Mouse (Mus musculus) heart, postnatal 0 days (tissue): ENCODE measurements around the gene Sars2. TPM values are rescaled to one million over a fixed set of nuclear protein-coding genes. Genes with fewer than 3 reads are reported as not detected.
A peak's percentile ranks its signal among the peaks of the same experiment; 100 is the strongest.

Source experiments
- ATAC-seq: fragments of 200-750 bp; cut with Nextera tagmentation; 2 replicates; pipeline ENCODE4 v1.8.0; 2017; ENCODE audit warnings: low read depth, moderate number of reproducible peaks, moderate library complexity; ENCODE audit not compliant: insufficient read depth
- DNase-seq: peaks from one replicate; pipeline ENCODE4 v3.0.0-alpha.2; 2016; ENCODE audit warnings: low spot score
- H3K27ac ChIP-seq: fragments of 300-500 bp; sonication (generic); 2 replicates; pipeline ENCODE4 v1.5.1; 2014; ENCODE audit warnings: low read depth, mild to moderate bottlenecking
- H3K27me3 ChIP-seq: fragments of 300-500 bp; sonication (generic); 2 replicates; pipeline ENCODE4 v1.6.1; 2014; ENCODE audit warnings: low read length, mixed read lengths; ENCODE audit not compliant: control insufficient read depth, insufficient read depth
- H3K36me3 ChIP-seq: fragments of 300-500 bp; sonication (generic); replicated peaks from 2 replicates; pipeline ENCODE4 v1.6.1; 2014; ENCODE audit warnings: low read length, mixed read lengths; ENCODE audit not compliant: control insufficient read depth, insufficient read depth
- H3K4me1 ChIP-seq: fragments of 300-500 bp; sonication (generic); 2 replicates; pipeline ENCODE4 v1.6.1; 2014; ENCODE audit warnings: antibody characterized with exemption; ENCODE audit not compliant: control insufficient read depth, insufficient read depth
- H3K4me2 ChIP-seq: fragments of 300-500 bp; sonication (generic); 2 replicates; pipeline ENCODE4 v1.6.1; 2014; ENCODE audit warnings: low read depth, mild to moderate bottlenecking, low read length, moderate library complexity
- H3K4me3 ChIP-seq: fragments of 300-500 bp; sonication (generic); 2 replicates; pipeline ENCODE4 v1.5.1; 2014; ENCODE audit warnings: low read depth, low read length
- H3K9ac ChIP-seq: fragments of 300-500 bp; sonication (generic); replicated peaks from 2 replicates; pipeline ENCODE4 v1.6.1; 2014; ENCODE audit warnings: low read depth, low read length, mixed read lengths
- H3K9me3 ChIP-seq: fragments of 300-500 bp; sonication (generic); replicated peaks from 2 replicates; pipeline ENCODE4 v1.6.1; 2016; ENCODE audit warnings: low read length; ENCODE audit not compliant: control insufficient read depth
- CTCF ChIP-seq: IDR thresholded peaks from 2 replicates; pipeline ENCODE4 v1.5.1; 2016; ENCODE audit warnings: antibody characterized with exemption, control low read depth, low read depth
- EP300 ChIP-seq: IDR thresholded peaks from 2 replicates; pipeline ENCODE4 v1.6.1; 2016; ENCODE audit warnings: antibody characterized with exemption, low read depth
- WGBS: fragments of 180-500 bp; shearing (Covaris S2); extraction: QIAGEN DNeasy Blood & Tissue Kit; methylation state at CpG from one replicate; pipeline ENCODE4 v1.1.7; 2014; 5-methylcytosine and 5-hydroxymethylcytosine counted together
- polyA plus RNA-seq: library from polyadenylated mRNA; unstranded; fragments of >200 nt; fragmentation: Nextera tagmentation; extraction: Ambion mirVana; gene quantifications from 2 replicates; pipeline ENCODE4 v1.2.1, GENCODE M21; 2015
- total RNA-seq: library from RNA; depleted of rRNA; stranded (reverse); fragments of >200 nt; gene quantifications from 2 replicates; pipeline ENCODE4 v1.2.3, GENCODE M21; 2014; ENCODE audit warnings: low replicate concordance

Gene Sars2
- total and polyA plus RNA-seq, 2 experiments from 2014 or later, result 17.0 to 22.6 TPM

GRCm38 (mm10) chr7:28794496-28794895, 52.7 kb downstream of the Sars2 start:
- no peak for DNase-seq
- WGBS, result 74% methylated on average over 3 of the region's 3 CpGs
- H3K4me3 ChIP-seq, result no peak overlapping the region
- H3K27me3 ChIP-seq, result no peaks in the 10 kb centered on the region
- H3K36me3 ChIP-seq, result no peaks in the 10 kb centered on the region
- ATAC-seq, result no peak
- no peak for TF ChIP-seq EP300
- no peak for TF ChIP-seq CTCF
- no peaks in the 10 kb centered on the region for H3K9me3 ChIP-seq
- peaks cover 3% of the 10 kb centered on the region; the same call in 1 of the 2 replicates for H3K4me1 ChIP-seq
- no peak overlapping the region for H3K9ac ChIP-seq
- no peak overlapping the region for H3K27ac ChIP-seq
- H3K4me2 ChIP-seq, result no peak overlapping the region

GRCm38 (mm10) chr7:28795832-28796231, 54.0 kb downstream of the Sars2 start:
- peaks cover 3% of the 10 kb centered on the region; the same call in 1 of the 2 replicates for H3K4me1 ChIP-seq
- H3K27me3 ChIP-seq, result no peaks in the 10 kb centered on the region
- peak overlapping the region; percentile 26 for H3K4me3 ChIP-seq
- DNase-seq (no peak), ATAC-seq (no peak)
- H3K9me3 ChIP-seq, result no peaks in the 10 kb centered on the region
- 59% methylated on average over 15 of the region's 15 CpGs for WGBS
- H3K4me2 ChIP-seq, result peak overlapping the region; percentile 58
- peak overlapping the region; percentile 76 for H3K27ac ChIP-seq
- TF ChIP-seq CTCF (no peak), EP300 (0 out of 2 replicates have a peak, but pooled peaks have one; percentile 46)
- no peaks in the 10 kb centered on the region for H3K36me3 ChIP-seq
- H3K9ac ChIP-seq, result no peak overlapping the region

- WGBS, result 11% methylated on average over 32 of the region's 32 CpGs
- Histone ChIP-seq H3K9ac (peak overlapping the region; percentile 47), H3K4me2 (peak overlapping the region; percentile 58), H3K27ac (peak overlapping the region; percentile 76), H3K4me1 (peaks cover 3% of the 10 kb centered on the region; the same call in 1 of the 2 replicates), H3K36me3 (no peaks in the 10 kb centered on the region), H3K9me3 (no peaks in the 10 kb centered on the region), H3K4me3 (peak overlapping the region; percentile 26), H3K27me3 (no peaks in the 10 kb centered on the region)
- TF ChIP-seq CTCF (peak; percentile 98), EP300 (no peak)
- peak; percentile 67 for DNase-seq
- peak; percentile 85 for ATAC-seq
Observed at GRCm38 (mm10) chr7:28796562-28796975, 54.8 kb downstream of the Sars2 start.

- no peak for TF ChIP-seq EP300
- no peak for TF ChIP-seq CTCF
- no peak overlapping the region for H3K4me2 ChIP-seq
- H3K4me1 ChIP-seq, result peaks cover 24% of the 10 kb centered on the region
- H3K36me3 ChIP-seq, result no peaks in the 10 kb centered on the region
- 84% methylated on average over 9 of the region's 9 CpGs for WGBS
- DNase-seq (no peak), ATAC-seq (no peak)
- H3K9me3 ChIP-seq, result no peaks in the 10 kb centered on the region
- H3K9ac ChIP-seq, result no peak overlapping the region
- H3K27ac ChIP-seq, result no peak overlapping the region
- no peak overlapping the region for H3K4me3 ChIP-seq
- H3K27me3 ChIP-seq, result no peaks in the 10 kb centered on the region
Observed at GRCm38 (mm10) chr7:28799994-28800393, 58.2 kb downstream of the Sars2 start.

- no peaks in the 10 kb centered on the region for H3K27me3 ChIP-seq
- no peak for ATAC-seq
- no peak overlapping the region for H3K4me3 ChIP-seq
- H3K9ac ChIP-seq, result no peak overlapping the region
- H3K4me2 ChIP-seq, result no peak overlapping the region
- H3K36me3 ChIP-seq, result no peaks in the 10 kb centered on the region
- no peak for TF ChIP-seq EP300
- no peak for TF ChIP-seq CTCF
- peak overlapping the region; percentile 90 for H3K27ac ChIP-seq
- H3K4me1 ChIP-seq, result peaks cover 22% of the 10 kb centered on the region
- DNase-seq, result no peak
- H3K9me3 ChIP-seq, result no peaks in the 10 kb centered on the region
- WGBS, result 52% methylated on average over 3 of the region's 3 CpGs
Observed at GRCm38 (mm10) chr7:28801451-28801850, 59.7 kb downstream of the Sars2 start.
